Mouse (Mus musculus) adrenal gland, adult 8-10 months (tissue): ENCODE data around the gene Edn2. TPM values are rescaled to one million over a fixed set of nuclear protein-coding genes. Genes with fewer than 3 reads are reported as not detected.

Experiments used
- DNase-seq: peaks from one replicate; pipeline ENCODE4 v3.0.0; 2022
- total RNA-seq, 4 experiments: library from RNA; stranded (reverse); gene quantifications; 2 replicates each; pipeline ENCODE4 v1.2.4; 2022

Gene Edn2
- total RNA-seq, 4 experiments from 2014 or later = not detected

DNA sequence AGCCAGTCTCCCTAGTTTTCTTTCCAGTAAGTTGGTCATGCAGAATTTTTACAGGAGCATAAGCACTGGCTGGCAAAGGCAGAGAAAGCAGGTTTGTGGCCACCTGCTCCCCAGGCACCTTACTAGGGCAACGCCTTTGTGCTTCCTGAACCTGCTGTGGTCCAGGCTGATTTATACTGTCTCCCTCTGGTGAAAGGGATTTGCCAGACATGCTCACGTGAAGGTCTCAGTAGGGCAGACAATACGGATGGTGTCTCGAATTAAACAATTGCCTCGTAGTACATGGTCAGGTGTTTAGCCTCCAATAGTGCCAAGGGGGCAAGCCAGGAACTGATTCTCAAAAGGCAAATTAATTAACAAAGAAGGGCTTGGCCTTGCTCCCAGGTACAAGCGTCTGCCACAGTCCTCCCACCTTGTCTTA is 45.5 kb downstream of the Edn2 start:
- DNase-seq = no peak

DNA sequence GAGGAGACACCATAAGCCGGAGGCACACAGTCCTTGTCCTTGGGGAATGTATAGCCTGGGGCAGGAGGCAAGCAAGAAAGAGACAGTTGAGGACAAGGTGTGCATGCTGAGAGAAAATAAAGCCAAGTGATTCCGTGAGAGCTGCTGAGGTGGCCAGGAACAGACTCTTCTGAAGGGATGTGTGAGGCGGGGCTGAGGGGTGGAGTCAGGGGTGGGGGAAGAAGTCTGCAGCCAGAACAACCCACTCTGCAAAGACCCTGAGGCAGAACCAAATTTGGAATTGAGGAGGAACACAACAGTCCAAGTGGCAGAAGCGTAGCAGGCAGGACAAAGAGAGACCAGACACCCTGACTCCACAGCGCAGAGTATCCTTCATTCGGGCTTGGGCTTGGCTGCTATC is 51.1 kb downstream of the Edn2 start:
- no peak for DNase-seq

DNA sequence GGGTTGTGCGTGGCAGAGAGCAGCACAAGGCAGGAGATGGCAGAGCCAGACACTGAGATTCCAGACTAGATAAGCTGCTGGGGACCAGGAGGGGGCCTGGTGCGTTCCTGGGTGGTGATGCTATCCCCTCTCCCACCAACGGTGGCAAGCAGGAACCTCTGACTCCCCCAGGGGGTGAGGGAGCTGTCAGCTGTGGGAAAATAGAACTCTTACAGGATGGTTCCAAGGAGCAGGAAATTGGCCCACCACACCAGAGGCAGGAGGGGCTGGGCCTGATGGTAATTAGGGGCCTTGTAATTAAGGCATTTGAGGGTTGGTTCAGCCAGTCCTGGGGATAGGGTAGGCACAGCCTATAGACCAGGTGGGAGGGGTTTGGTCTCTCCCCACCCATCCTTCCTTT is 51.8 kb downstream of the Edn2 start:
- no peak for DNase-seq

DNA sequence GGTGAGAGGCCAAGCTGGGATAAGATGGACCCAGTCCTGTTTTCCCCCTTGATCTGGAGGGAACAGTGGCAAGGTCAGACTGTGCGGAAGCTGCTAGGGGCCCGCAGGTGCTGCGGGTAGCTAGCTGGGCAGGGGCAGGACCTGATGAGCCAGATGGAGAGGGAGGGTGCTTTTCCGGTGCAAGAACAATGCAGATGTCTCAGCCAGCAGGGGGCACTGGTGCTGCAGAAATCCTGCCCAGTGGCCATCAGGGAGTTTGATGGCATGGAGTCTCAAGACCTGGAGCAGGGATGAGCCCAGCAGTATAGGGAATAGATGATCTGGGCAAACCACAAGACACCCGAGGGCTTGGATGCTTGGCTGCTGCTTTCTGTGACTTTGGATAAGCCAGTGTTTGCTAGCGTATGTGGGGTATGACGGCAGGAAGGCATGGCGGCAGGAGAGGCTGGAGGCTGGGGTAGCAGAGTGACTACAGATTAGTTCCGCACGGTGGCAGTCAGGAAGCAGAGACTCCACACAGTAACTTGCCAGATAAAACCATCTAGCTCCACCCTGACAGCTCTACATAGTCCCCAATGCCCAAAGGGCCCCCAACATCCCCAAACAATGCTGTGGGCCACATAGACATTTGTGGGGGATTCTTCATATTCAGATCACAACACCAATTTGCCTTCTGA is 55.0 kb downstream of the Edn2 start:
- DNase-seq = peak; percentile 30

DNA sequence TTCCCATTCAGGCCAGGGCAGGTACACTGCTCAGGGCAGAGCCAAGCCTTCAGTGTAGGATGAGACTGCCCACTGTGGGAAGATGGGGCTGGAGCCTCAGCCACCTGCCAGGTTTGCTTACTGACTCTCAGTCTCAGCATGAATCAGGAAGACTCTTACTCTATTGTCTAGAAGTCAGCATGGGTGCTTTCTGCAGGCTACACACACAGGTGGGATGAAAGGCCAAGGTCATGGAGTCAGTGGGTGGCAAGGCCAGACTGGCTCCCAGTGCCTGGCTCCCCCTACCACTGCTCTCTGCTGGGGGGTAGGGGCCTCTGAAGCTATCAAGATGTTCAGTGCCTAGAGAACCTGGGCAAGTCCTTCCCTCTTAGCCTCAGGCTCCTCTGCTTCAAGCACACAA is 55.9 kb downstream of the Edn2 start:
- DNase-seq = no peak

Other genes with a start within 250 kb of the Edn2 start
- not detected for gene AL607142.1, start 96.2 kb upstream of the Edn2 start, total RNA-seq
- 1 to 10 TPM in 2 of 4 experiments, under 1 TPM in 2; 0.90 to 1.6 (median 1.1) TPM for gene Foxo6, start 126.1 kb downstream of the Edn2 start, total RNA-seq
- 10 to 100 TPM; 31.8 to 57.1 (median 47.6) TPM for gene Scmh1, start 244.1 kb downstream of the Edn2 start, total RNA-seq